Mouse (Mus musculus) thymus, adult 2 months (tissue): Measurements from ENCODE around the gene Rfesd.

Experiments used
- CTCF ChIP-seq: fragments of 200-500 bp; IDR thresholded peaks from 2 replicates; pipeline ENCODE4 v1.5.1; 2012; ENCODE audit warnings: mild to moderate bottlenecking, control low read depth, low read length, moderate library complexity, borderline replicate concordance; ENCODE audit not compliant: control insufficient read depth, poor library complexity, insufficient read depth; ENCODE audit errors: extremely low read depth
- POLR2A ChIP-seq: fragments of 200-500 bp; IDR thresholded peaks from 2 replicates; pipeline ENCODE4 v1.6.1; 2012; ENCODE audit warnings: mild to moderate bottlenecking, low read length, control low read depth, moderate library complexity; ENCODE audit not compliant: control insufficient read depth, poor library complexity, insufficient read depth; ENCODE audit errors: extremely low read depth

DNA sequence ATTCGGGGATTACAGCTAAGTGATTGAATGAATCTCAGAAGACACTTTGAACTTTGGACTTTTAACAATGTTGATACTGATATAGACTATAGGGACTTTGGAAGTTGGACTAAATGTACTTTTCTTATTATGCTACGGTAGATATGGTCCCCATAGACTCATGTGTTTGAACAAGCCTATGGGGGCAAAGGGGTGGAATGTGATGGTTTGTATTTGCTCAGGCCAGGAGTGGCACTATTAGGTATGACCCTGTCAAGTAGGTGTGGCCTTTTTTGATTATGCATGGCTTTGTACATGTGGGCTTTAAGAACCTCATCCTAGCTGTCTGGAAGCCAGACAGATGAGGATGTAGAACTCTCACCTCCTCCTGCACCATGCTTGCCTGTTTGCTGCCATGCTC is 44.0 kb downstream of the Rfesd start:
- TF ChIP-seq CTCF (no peak), POLR2A (no peak)
